Mouse (Mus musculus): ENCODE measurements around the gene Cracr2a. TPM values are rescaled to one million over a fixed set of nuclear protein-coding genes. Genes with fewer than 3 reads are reported as not detected.

The Cracr2a gene
- polyA plus RNA-seq, 1 experiment = 12.7 TPM

- H3K4me3 ChIP-seq (replicated peaks; ENCODE audit: extremely low read depth, low read depth, low read length) = no peak overlapping the region
- 0 out of 2 replicates have a peak, but pooled peaks cover 4% of the 10 kb centered on the region for H3K4me1 ChIP-seq (ENCODE audit: control insufficient read depth, insufficient read depth, low read length)
- peak; percentile 41 for DNase-seq
- no peak for TF ChIP-seq POLR2A (IDR thresholded peaks at IDR 0.05; ENCODE audit: borderline replicate concordance, extremely low read depth, low read depth, low read length)
- no peak for TF ChIP-seq CTCF (IDR thresholded peaks at IDR 0.05; ENCODE audit: insufficient read depth, low read length)
- 45% methylated on average over 6 of the region's 6 CpGs for WGBS
These were observed 5.6 kb upstream of the Cracr2a start for GRCm38 (mm10) chr6:127555553-127555952.

DNA sequence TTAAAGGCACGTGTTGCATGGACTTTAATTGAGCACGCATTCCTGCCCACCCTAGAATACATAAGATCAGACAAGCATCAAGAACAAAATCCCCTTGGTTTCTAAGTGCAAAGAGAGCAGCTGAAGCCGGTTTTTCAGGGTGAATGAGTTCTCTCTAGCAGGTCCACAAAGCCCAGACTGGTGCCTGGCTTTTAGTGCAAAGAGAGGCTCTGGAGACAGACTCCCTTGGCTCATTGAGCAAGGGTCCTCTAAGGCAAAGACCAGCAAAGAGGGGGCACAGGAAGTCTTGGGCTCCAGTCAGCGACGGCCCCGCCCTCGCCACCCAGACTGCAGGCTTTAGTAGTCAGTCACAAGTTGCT lies 287 bp upstream of the Cracr2a start:
- 14% methylated on average over 7 of the region's 7 CpGs for WGBS
- peaks cover 7% of the 10 kb centered on the region for H3K4me1 ChIP-seq (ENCODE audit: control insufficient read depth, insufficient read depth, low read length)
- TF ChIP-seq POLR2A (IDR thresholded peaks at IDR 0.05; ENCODE audit: borderline replicate concordance, extremely low read depth, low read depth, low read length) (no peak), CTCF (IDR thresholded peaks at IDR 0.05; ENCODE audit: insufficient read depth, low read length) (no peak)
- H3K4me3 ChIP-seq (replicated peaks; ENCODE audit: extremely low read depth, low read depth, low read length) = no peak overlapping the region
- no peak for DNase-seq

DNA sequence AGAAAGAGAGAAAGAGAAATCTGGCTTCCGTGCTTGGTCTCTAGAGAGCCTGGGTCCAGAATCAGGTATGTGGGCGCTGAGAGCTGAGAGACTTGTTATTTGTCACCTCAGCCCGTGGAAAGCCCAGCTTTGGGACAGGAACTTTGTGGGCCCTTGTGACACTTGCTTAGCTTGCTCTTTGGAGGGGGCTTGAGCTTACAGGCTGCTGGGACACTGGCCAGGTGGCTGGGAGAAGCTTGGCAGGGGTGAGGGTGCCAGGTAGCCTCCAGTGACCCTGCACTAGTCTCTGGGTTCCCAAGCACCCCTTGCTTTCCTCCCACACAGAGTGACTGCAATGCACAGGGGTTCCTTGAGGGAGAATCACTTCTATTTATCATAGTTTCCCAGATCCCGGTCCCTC lies 2.4 kb downstream of the Cracr2a start:
- TF ChIP-seq CTCF (IDR thresholded peaks at IDR 0.05; ENCODE audit: insufficient read depth, low read length) (no peak), POLR2A (IDR thresholded peaks at IDR 0.05; ENCODE audit: borderline replicate concordance, extremely low read depth, low read depth, low read length) (no peak)

DNA sequence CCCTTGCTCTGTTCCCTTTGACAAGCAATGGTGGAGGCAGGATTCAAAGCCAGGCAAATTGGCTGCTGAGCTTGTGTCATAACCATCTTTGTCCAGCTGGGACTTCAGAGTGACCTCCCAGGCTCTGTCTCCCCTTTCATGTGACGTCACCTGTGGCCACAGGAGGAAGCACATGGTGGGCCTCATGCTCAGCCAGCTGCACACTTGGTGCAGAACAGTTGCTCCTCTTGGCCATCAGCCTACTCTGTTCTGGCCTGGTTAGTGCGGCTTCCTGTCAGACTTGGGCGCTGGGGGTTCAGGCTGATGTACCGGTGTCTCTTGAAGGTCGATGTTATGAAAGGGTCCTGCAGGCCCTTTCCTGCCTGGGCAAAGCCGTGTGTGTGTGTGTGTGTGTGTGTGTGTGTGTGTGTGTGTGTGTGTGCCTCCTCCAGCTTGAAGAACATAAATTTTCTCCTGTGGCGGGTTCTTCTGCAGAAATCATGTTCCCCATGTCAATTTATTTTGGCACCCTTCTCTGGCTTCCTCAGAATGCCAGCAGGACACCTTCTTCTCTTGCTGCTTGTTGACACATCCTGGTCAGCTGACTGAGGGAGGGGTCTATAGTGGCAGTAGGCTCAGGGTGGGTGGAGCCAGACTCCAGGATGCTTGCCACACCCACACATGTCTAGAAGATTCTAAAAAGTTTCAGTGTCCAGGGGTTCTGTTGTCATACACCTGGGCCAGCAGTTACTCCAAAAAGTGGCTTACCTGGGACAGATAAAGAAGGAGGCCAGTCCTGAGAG lies 5.0 kb downstream of the Cracr2a start:
- WGBS = 43% methylated on average over 7 of the region's 7 CpGs
- TF ChIP-seq CTCF (IDR thresholded peaks at IDR 0.05; ENCODE audit: insufficient read depth, low read length) (no peak), POLR2A (IDR thresholded peaks at IDR 0.05; ENCODE audit: borderline replicate concordance, extremely low read depth, low read depth, low read length) (no peak)
- Histone ChIP-seq H3K4me1 (ENCODE audit: control insufficient read depth, insufficient read depth, low read length) (peaks cover 7% of the 10 kb centered on the region), H3K4me3 (replicated peaks; ENCODE audit: extremely low read depth, low read depth, low read length) (no peak overlapping the region)
- no peak for DNase-seq

More for the DNA sequence above, 2.4 kb downstream of the Cracr2a start:
- H3K4me1 ChIP-seq (ENCODE audit: control insufficient read depth, insufficient read depth, low read length) = peaks cover 7% of the 10 kb centered on the region
- whole genome bisulfite sequencing = 58% methylated on average over 4 of the region's 4 CpGs
- no peak overlapping the region for H3K4me3 ChIP-seq (replicated peaks; ENCODE audit: extremely low read depth, low read depth, low read length)
- no peak for DNase-seq

- peaks cover 10% of the 10 kb centered on the region for H3K4me1 ChIP-seq (ENCODE audit: control insufficient read depth, insufficient read depth, low read length)
- no peak overlapping the region for H3K4me3 ChIP-seq (replicated peaks; ENCODE audit: extremely low read depth, low read depth, low read length)
- TF ChIP-seq POLR2A (IDR thresholded peaks at IDR 0.05; ENCODE audit: borderline replicate concordance, extremely low read depth, low read depth, low read length) (no peak), CTCF (IDR thresholded peaks at IDR 0.05; ENCODE audit: insufficient read depth, low read length) (no peak)
- DNase-seq = no peak
- 67% methylated on average over 8 of the region's 8 CpGs for WGBS
These were observed 10.9 kb downstream of the Cracr2a start for GRCm38 (mm10) chr6:127571849-127572550.

- no peak for DNase-seq
- 32% methylated on average over 11 of the region's 11 CpGs for WGBS
- Histone ChIP-seq H3K4me3 (replicated peaks; ENCODE audit: extremely low read depth, low read depth, low read length) (no peak overlapping the region), H3K4me1 (ENCODE audit: control insufficient read depth, insufficient read depth, low read length) (peaks cover 11% of the 10 kb centered on the region)
- TF ChIP-seq CTCF (IDR thresholded peaks at IDR 0.05; ENCODE audit: insufficient read depth, low read length) = no peak
- TF ChIP-seq POLR2A (IDR thresholded peaks at IDR 0.05; ENCODE audit: borderline replicate concordance, extremely low read depth, low read depth, low read length) = no peak
These were observed 12.8 kb downstream of the Cracr2a start for GRCm38 (mm10) chr6:127573779-127574463.

- DNase-seq = no peak
- WGBS = 79% methylated on average over 2 of the region's 2 CpGs
- H3K4me1 ChIP-seq (ENCODE audit: control insufficient read depth, insufficient read depth, low read length) = peaks cover 11% of the 10 kb centered on the region
- TF ChIP-seq POLR2A (IDR thresholded peaks at IDR 0.05; ENCODE audit: borderline replicate concordance, extremely low read depth, low read depth, low read length) (no peak), CTCF (IDR thresholded peaks at IDR 0.05; ENCODE audit: insufficient read depth, low read length) (no peak)
- H3K4me3 ChIP-seq (replicated peaks; ENCODE audit: extremely low read depth, low read depth, low read length) = no peak overlapping the region
These were observed 14.1 kb downstream of the Cracr2a start for GRCm38 (mm10) chr6:127575194-127575593.

DNA sequence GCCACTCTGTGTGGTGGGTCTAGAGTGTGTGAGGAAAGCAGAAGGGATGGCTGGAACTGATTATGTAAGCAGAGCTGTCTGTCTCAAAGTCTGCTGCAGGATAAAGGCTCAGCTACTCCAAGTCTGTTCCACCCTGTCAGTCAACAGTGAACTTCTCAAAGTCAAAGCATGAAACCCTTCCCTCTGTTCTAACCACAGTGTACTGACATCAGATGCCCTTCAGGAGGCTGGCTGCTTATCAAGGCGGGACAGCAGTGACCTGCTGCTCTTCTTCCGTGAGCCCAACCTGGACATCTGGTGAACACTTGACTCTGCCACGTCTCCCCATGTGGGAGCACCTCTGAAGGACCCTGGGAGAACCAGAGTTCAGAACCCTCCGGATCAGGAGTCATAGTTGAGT lies 16.6 kb downstream of the Cracr2a start:
- TF ChIP-seq CTCF (IDR thresholded peaks at IDR 0.05; ENCODE audit: insufficient read depth, low read length) (no peak), POLR2A (IDR thresholded peaks at IDR 0.05; ENCODE audit: borderline replicate concordance, extremely low read depth, low read depth, low read length) (no peak)
- WGBS = 72% methylated on average over 4 of the region's 4 CpGs
- no peak overlapping the region for H3K4me3 ChIP-seq (replicated peaks; ENCODE audit: extremely low read depth, low read depth, low read length)

GRCm38 (mm10) chr6:127578316-127578715 lies 17.2 kb downstream of the Cracr2a start:
- TF ChIP-seq CTCF (IDR thresholded peaks at IDR 0.05; ENCODE audit: insufficient read depth, low read length) (no peak), POLR2A (IDR thresholded peaks at IDR 0.05; ENCODE audit: borderline replicate concordance, extremely low read depth, low read depth, low read length) (no peak)
- WGBS = 66% methylated on average over 7 of the region's 7 CpGs
- DNase-seq = no peak
- peaks cover 18% of the 10 kb centered on the region for H3K4me1 ChIP-seq (ENCODE audit: control insufficient read depth, insufficient read depth, low read length)
- no peak overlapping the region for H3K4me3 ChIP-seq (replicated peaks; ENCODE audit: extremely low read depth, low read depth, low read length)

More for the DNA sequence above, 16.6 kb downstream of the Cracr2a start:
- peaks cover 17% of the 10 kb centered on the region for H3K4me1 ChIP-seq (ENCODE audit: control insufficient read depth, insufficient read depth, low read length)
- DNase-seq = no peak

Measured in lung, adult 2 months (tissue).